35 mouse cellular contexts compared by ENCODE assay signal in genomic region chr7:105247671-105248070, GRCm38 (mm10). TPM values are rescaled to one million over a fixed set of nuclear protein-coding genes. Genes with fewer than 3 reads are reported as not detected.
"Had no signal": no experiment of that assay in that cellular context is flagged by ENCODE, and none has a peak within 500 bp of the region (broad histone marks: within the 10 kb centered on the region; RNA-seq: fewer than 3 reads in every experiment).

No protein-coding gene starts in this region.

- H3K4me2 ChIP-seq: heart, embryonic 11.5 days; heart, embryonic 13.5 days; heart, embryonic 15.5 days; hindbrain, embryonic 12.5 days; hindbrain, embryonic 14.5 days; intestine, embryonic 15.5 days; kidney, embryonic 15.5 days; limb, embryonic 12.5 days; liver, embryonic 11.5 days; liver, embryonic 13.5 days; liver, embryonic 15.5 days had no signal

- H3K27me3 ChIP-seq: heart, embryonic 13.5 days; heart, embryonic 15.5 days; hindbrain, embryonic 12.5 days; intestine, embryonic 15.5 days; kidney, embryonic 15.5 days; limb, embryonic 12.5 days; liver, embryonic 13.5 days; liver, embryonic 15.5 days had no signal

- H3K9me3 ChIP-seq: heart, embryonic 13.5 days; heart, embryonic 15.5 days; hindbrain, embryonic 10.5 days; hindbrain, embryonic 12.5 days; intestine, embryonic 15.5 days; kidney, embryonic 15.5 days; limb, embryonic 10.5 days; limb, embryonic 12.5 days; liver, embryonic 13.5 days; liver, embryonic 15.5 days had no signal

- H3K9ac ChIP-seq: heart, embryonic 13.5 days; heart, embryonic 15.5 days; hindbrain, embryonic 12.5 days; hindbrain, embryonic 14.5 days; intestine, embryonic 15.5 days; kidney, embryonic 15.5 days; limb, embryonic 12.5 days; liver, embryonic 13.5 days; liver, embryonic 15.5 days; liver, postnatal 0 days had no signal

- H3K4me1 ChIP-seq: heart, embryonic 13.5 days; heart, embryonic 15.5 days; hindbrain, embryonic 10.5 days; hindbrain, embryonic 12.5 days; intestine, embryonic 15.5 days; kidney, embryonic 15.5 days; limb, embryonic 10.5 days; limb, embryonic 12.5 days; liver, embryonic 13.5 days; liver, embryonic 15.5 days had no signal

- ATAC-seq: forebrain, embryonic 16.5 days; hindbrain, embryonic 16.5 days; inflammation-experienced regulatory T-cells, adult 6 months; intestine, embryonic 15.5 days; intestine, postnatal 0 days; liver, postnatal 0 days had no signal

- H3K4me3 ChIP-seq: heart, embryonic 13.5 days; heart, embryonic 15.5 days; hindbrain, embryonic 10.5 days; hindbrain, embryonic 12.5 days; intestine, embryonic 15.5 days; kidney, embryonic 15.5 days; layer of hippocampus, adult 2 months; left cerebral cortex, adult 2 months; limb, embryonic 10.5 days; limb, embryonic 12.5 days; liver, embryonic 13.5 days; liver, embryonic 15.5 days had no signal

- DNase-seq: gastrocnemius, postnatal 25 days; heart, postnatal 4 days; kidney, adult 18-20 months; liver; liver, embryonic 13.5 days; liver, postnatal 0 days had no signal

- H3K36me3 ChIP-seq: heart, embryonic 13.5 days; heart, embryonic 15.5 days; hindbrain, embryonic 10.5 days; hindbrain, embryonic 12.5 days; intestine, embryonic 15.5 days; kidney, embryonic 15.5 days; limb, embryonic 10.5 days; limb, embryonic 12.5 days; liver, embryonic 13.5 days; liver, embryonic 15.5 days had no signal

- H3K27ac ChIP-seq: heart, embryonic 13.5 days; heart, embryonic 15.5 days; hindbrain, embryonic 10.5 days; hindbrain, embryonic 12.5 days; hindbrain, embryonic 14.5 days; intestine, embryonic 15.5 days; kidney, embryonic 15.5 days; layer of hippocampus, adult 2 months; left cerebral cortex, adult 2 months; limb, embryonic 10.5 days; limb, embryonic 12.5 days; liver, embryonic 13.5 days; liver, embryonic 15.5 days had no signal

RNA-seq across cellular contexts. Expression of gene Olfr688, which starts 40.2 kb away (rescaled TPM):
- total RNA-seq: gastrocnemius, adult 8-10 months; gastrocnemius, postnatal 25 days; gastrocnemius, postnatal 4 days; granulocyte monocyte progenitor cell, adult 5-6 weeks; heart, postnatal 25 days; heart, postnatal 4 days; layer of hippocampus, adult 2 months; layer of hippocampus, postnatal 10 days; layer of hippocampus, postnatal 25 days; left cerebral cortex, adult 2 months; left cerebral cortex, postnatal 14 days; left cerebral cortex, postnatal 36 days had no signal
- polyA plus RNA-seq: forebrain, embryonic 16.5 days; frontal cortex, adult 2 months; heart, embryonic 11.5 days; heart, embryonic 13.5 days; heart, embryonic 15.5 days; heart, postnatal 0 days; hindbrain, embryonic 10.5 days; hindbrain, embryonic 12.5 days; hindbrain, embryonic 14.5 days; hindbrain, embryonic 16.5 days; inflammation-experienced regulatory T-cells, adult 6 months; intestine, embryonic 15.5 days; intestine, postnatal 0 days; kidney, embryonic 15.5 days; limb, embryonic 10.5 days; limb, embryonic 12.5 days; limb, embryonic 14.5 days; liver, embryonic 11.5 days; liver, embryonic 13.5 days; liver, embryonic 15.5 days; liver, postnatal 0 days had no signal

RNA-seq across cellular contexts. Expression of gene Olfr686, which starts 40.4 kb away (rescaled TPM):
- total RNA-seq: gastrocnemius, adult 8-10 months; gastrocnemius, postnatal 25 days; gastrocnemius, postnatal 4 days; granulocyte monocyte progenitor cell, adult 5-6 weeks; heart, postnatal 25 days; heart, postnatal 4 days; layer of hippocampus, adult 2 months; layer of hippocampus, postnatal 10 days; layer of hippocampus, postnatal 25 days; left cerebral cortex, adult 2 months; left cerebral cortex, postnatal 14 days; left cerebral cortex, postnatal 36 days had no signal
- polyA plus RNA-seq: forebrain, embryonic 16.5 days; heart, embryonic 11.5 days; heart, embryonic 13.5 days; heart, embryonic 15.5 days; heart, postnatal 0 days; hindbrain, embryonic 10.5 days; hindbrain, embryonic 12.5 days; hindbrain, embryonic 14.5 days; hindbrain, embryonic 16.5 days; inflammation-experienced regulatory T-cells, adult 6 months; intestine, embryonic 15.5 days; intestine, postnatal 0 days; kidney, embryonic 15.5 days; limb, embryonic 10.5 days; limb, embryonic 12.5 days; limb, embryonic 14.5 days; liver, embryonic 11.5 days; liver, embryonic 13.5 days; liver, embryonic 15.5 days; liver, postnatal 0 days had no signal
